Mouse (Mus musculus) cerebellum, adult 2 months (tissue): ENCODE results near the gene Sbf1. TPM values are rescaled to one million over a fixed set of nuclear protein-coding genes. Genes with fewer than 3 reads are reported as not detected.

Experiments used
- DNase-seq, 2 experiments: peaks; one replicate each; pipeline ENCODE4 v3.0.0; 2021
- H3K27ac ChIP-seq: fragments of 200-500 bp; 2 replicates; pipeline ENCODE4 v1.5.1; 2012; ENCODE audit warnings: low read length, control low read depth, inconsistent platforms; ENCODE audit not compliant: insufficient read depth
- H3K27me3 ChIP-seq: fragments of 200-500 bp; 2 replicates; pipeline ENCODE4 v1.6.1; 2012; ENCODE audit warnings: inconsistent platforms, mild to moderate bottlenecking, low read length, moderate library complexity; ENCODE audit not compliant: control insufficient read depth, insufficient read depth
- H3K4me1 ChIP-seq: fragments of 200-500 bp; 2 replicates; pipeline ENCODE4 v1.6.1; 2011; ENCODE audit warnings: low read length; ENCODE audit not compliant: control insufficient read depth, insufficient read depth
- H3K4me3 ChIP-seq: fragments of 200-500 bp; replicated peaks from 2 replicates; pipeline ENCODE3; 2011; ENCODE audit warnings: mild to moderate bottlenecking, low read depth, low read length, control low read depth; ENCODE audit not compliant: insufficient read depth
- CTCF ChIP-seq: fragments of 200-500 bp; IDR thresholded peaks from 2 replicates; pipeline ENCODE4 v1.5.1; 2011; ENCODE audit warnings: low read depth, mild to moderate bottlenecking, control low read depth, low read length, moderate library complexity, borderline replicate concordance; ENCODE audit not compliant: insufficient read depth
- POLR2A ChIP-seq: fragments of 200-500 bp; IDR thresholded peaks from 2 replicates; pipeline ENCODE4 v1.6.1; 2011; ENCODE audit warnings: low read length, control low read depth, borderline replicate concordance; ENCODE audit not compliant: insufficient read depth
- WGBS: fragments of 180-500 bp; shearing (Covaris S2); methylation state at CpG from one replicate; pipeline ENCODE4 v1.1.7; 2018; 5-methylcytosine and 5-hydroxymethylcytosine counted together
- polyA plus RNA-seq: library from polyadenylated mRNA; depleted of rRNA; stranded (reverse); fragments of >200 nt; gene quantifications from 2 replicates; pipeline ENCODE4 v1.2.3, GENCODE M21; 2012

Sbf1 gene
- polyA plus RNA-seq, 1 experiment, result 321 TPM

- Histone ChIP-seq H3K4me3 (no peak overlapping the region), H3K4me1 (no peaks in the 10 kb centered on the region), H3K27ac (no peak overlapping the region), H3K27me3 (no peaks in the 10 kb centered on the region)
- no peak for DNase-seq
- TF ChIP-seq POLR2A (no peak), CTCF (no peak)
- WGBS, result 85% methylated on average over 17 of the region's 17 CpGs
Observed at GRCm38 (mm10) chr15:89334774-89335537, 19.8 kb upstream of the Sbf1 start.

- H3K4me3 ChIP-seq, result no peak within 1 kb of the TSS
- TF ChIP-seq CTCF, result no peak
- TF ChIP-seq POLR2A, result no peak
- no peak within 1 kb of the TSS for H3K27ac ChIP-seq
- no peaks in the 10 kb centered on the region for H3K4me1 ChIP-seq
- no peaks in the 10 kb centered on the region for H3K27me3 ChIP-seq
- WGBS, result 91% methylated on average over 7 of the region's 7 CpGs
- DNase-seq, result no peak
Observed at GRCm38 (mm10) chr15:89334271-89334670, 19.2 kb upstream of the Sbf1 start, which contains the start of gene Miox. Gene Miox, plus strand, starts transcription at chr15:89334398.

DNA sequence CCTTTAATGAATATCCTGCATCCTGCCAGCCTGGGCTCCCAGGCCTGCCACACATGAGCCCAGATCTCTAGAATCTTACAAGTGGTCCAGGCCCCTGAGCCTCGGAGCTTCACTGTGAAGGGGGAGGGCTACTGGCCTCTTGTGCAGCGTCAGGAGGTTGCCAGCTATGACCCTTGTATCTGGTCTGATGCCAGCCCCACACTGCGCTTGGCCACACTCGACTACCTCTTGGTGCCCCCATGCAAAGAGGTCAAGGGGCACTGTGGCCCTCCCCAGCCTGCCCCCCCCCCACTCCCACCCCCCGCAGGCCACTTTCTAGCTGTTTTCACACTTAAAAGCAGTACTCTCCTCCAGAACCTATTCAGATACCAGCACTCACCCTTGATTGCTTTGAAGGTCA lies 11.3 kb upstream of the Sbf1 start:
- TF ChIP-seq POLR2A, result no peak
- TF ChIP-seq CTCF, result no peak
- 41% methylated on average over 5 of the region's 5 CpGs for WGBS
- DNase-seq, result no peak
- Histone ChIP-seq H3K4me3 (no peak overlapping the region), H3K27ac (no peak overlapping the region), H3K4me1 (no peaks in the 10 kb centered on the region), H3K27me3 (no peaks in the 10 kb centered on the region)

DNA sequence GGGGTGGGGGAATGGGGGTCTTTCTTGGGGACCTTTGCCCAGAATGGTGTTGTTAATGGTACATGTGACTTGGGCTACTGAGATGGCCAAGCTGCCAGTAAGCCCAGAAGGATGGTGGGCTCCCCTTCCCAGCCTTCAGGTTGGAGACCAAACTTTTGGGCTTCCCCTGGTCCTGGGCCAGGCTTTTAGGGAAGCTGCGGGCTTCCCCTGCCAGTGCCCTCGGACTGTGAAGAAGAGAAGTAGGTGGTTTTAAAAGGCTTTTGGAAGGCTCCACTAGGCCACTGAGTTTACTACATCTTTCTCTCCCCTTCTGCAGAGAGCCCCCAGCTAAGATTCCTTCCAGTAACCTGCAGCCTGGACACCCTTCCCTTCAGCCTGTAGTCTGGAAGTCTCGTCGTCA lies 8.5 kb upstream of the Sbf1 start:
- no peak overlapping the region for H3K27ac ChIP-seq
- no peaks in the 10 kb centered on the region for H3K27me3 ChIP-seq
- DNase-seq, result no peak
- TF ChIP-seq POLR2A, result no peak
- no peak for TF ChIP-seq CTCF
- WGBS, result 48% methylated on average over 4 of the region's 4 CpGs
- no peak overlapping the region for H3K4me3 ChIP-seq
- H3K4me1 ChIP-seq, result no peaks in the 10 kb centered on the region

DNA sequence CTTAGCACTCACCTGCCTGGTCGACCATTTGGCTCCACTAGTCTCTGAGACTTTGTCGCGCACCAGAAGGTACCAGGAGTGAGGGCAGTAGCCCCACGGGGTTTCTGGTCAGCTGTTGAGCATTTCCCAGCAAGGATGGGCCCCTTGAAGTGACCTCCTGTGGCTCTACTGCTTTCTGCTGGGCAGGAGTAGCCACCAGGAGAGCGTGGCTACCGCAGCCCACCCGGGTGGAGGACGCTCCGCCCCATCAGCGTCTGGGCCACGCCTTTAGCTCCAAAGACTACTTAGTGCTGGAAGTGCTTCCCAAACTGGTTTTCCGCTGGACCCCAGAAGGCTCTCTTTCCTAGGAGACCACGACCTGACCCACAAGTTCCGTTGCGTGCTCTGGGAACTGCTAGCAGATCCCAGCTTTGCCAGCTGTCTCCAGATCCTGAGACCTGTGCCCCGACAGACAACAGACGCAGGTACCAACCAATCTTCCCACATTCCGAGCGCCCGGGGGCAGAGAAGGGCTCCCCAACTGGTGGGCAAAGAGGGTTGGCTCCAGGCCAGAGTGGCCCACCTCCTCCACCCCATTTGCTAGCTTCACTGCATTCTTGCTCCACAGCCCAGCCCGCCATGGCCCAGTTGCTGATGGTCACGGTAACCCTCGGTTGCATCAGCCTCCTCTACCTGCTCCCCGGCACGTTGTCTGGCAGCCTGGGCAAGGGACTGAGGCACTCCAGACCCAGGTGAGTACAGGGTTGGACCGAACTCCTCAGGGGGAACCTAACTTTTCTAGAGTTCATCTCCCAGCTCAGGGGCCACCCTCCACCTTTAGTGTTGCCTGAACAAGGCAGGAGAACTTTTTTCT lies 7.8 kb upstream of the Sbf1 start, which contains the start of gene Adm2:
Gene Adm2 (plus strand): TSS at position 51 of the 853 bp plus-strand sequence.
- no peak for TF ChIP-seq CTCF
- no peak for TF ChIP-seq POLR2A
- no peak for DNase-seq
- WGBS, result 14% methylated on average over 26 of the region's 26 CpGs

GRCm38 (mm10) chr15:89321264-89321663 lies 6.2 kb upstream of the Sbf1 start:
- no peak overlapping the region for H3K4me3 ChIP-seq
- no peak overlapping the region for H3K27ac ChIP-seq
- no peak for TF ChIP-seq CTCF
- TF ChIP-seq POLR2A, result no peak
- H3K27me3 ChIP-seq, result no peaks in the 10 kb centered on the region
- no peaks in the 10 kb centered on the region for H3K4me1 ChIP-seq
- no peak for DNase-seq
- 80% methylated on average over 8 of the region's 8 CpGs for WGBS

More for the DNA sequence above, 7.8 kb upstream of the Sbf1 start, which contains the start of gene Adm2:
- H3K4me1 ChIP-seq, result no peaks in the 10 kb centered on the region
- H3K27me3 ChIP-seq, result no peaks in the 10 kb centered on the region
- no peak within 1 kb of the TSS for H3K4me3 ChIP-seq
- H3K27ac ChIP-seq, result no peak within 1 kb of the TSS

DNA sequence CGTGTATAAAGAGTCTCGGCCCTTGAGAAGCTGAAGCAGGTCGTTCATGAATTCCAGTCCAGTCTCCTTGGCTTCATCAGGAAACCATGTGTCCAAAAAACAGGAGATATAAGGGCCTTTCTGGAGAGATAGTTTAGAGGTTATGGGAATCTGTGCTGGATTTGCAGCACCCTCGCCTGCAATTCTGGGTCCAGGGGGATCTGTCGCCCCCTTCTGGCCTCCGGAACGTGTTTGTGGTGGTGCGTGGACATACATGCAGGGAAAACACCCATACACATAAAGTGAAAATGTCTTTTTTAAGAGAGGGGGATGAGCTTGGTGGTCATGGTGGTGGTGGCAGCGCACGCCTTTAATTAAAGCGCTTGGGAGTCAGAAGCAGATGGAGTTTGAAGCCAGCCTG lies 1.0 kb upstream of the Sbf1 start:
- WGBS, result 69% methylated on average over 11 of the region's 11 CpGs
- DNase-seq, result peak in 1 of 2 experiments; percentile 27
- no peaks in the 10 kb centered on the region for H3K27me3 ChIP-seq
- H3K27ac ChIP-seq, result no peak overlapping the region
- H3K4me3 ChIP-seq, result no peak overlapping the region
- peak; percentile 20; the same call in 1 of the 2 replicates for TF ChIP-seq CTCF
- no peak for TF ChIP-seq POLR2A
- H3K4me1 ChIP-seq, result peaks cover 19% of the 10 kb centered on the region
